Mouse (Mus musculus) embryonic facial prominence, embryonic 14.5 days (tissue): ENCODE results near the gene Plbd2. TPM values are rescaled to one million over a fixed set of nuclear protein-coding genes. Genes with fewer than 3 reads are reported as not detected.

Experiments used
- ATAC-seq: fragments of 200-750 bp; cut with Nextera tagmentation; 2 replicates; pipeline ENCODE4 v1.8.0; 2017; ENCODE audit warnings: low read depth, moderate number of reproducible peaks, moderate TSS enrichment
- DNase-seq: peaks from one replicate; pipeline ENCODE4 v3.0.0-alpha.2; 2015; ENCODE audit warnings: low spot score
- H3K27ac ChIP-seq: fragments of 300-500 bp; sonication (generic); replicated peaks from 2 replicates; pipeline ENCODE4 v1.5.1; 2014; ENCODE audit warnings: low read depth, mild to moderate bottlenecking, low read length, moderate library complexity
- H3K27me3 ChIP-seq: fragments of 300-500 bp; sonication (generic); replicated peaks from 2 replicates; pipeline ENCODE4 v1.6.1; 2014; ENCODE audit warnings: low read length; ENCODE audit not compliant: control insufficient read depth, insufficient read depth
- H3K36me3 ChIP-seq: fragments of 300-500 bp; sonication (generic); 2 replicates; pipeline ENCODE4 v1.6.1; 2014; ENCODE audit warnings: low read length, mixed read lengths; ENCODE audit not compliant: control insufficient read depth, insufficient read depth
- H3K4me1 ChIP-seq: fragments of 300-500 bp; sonication (generic); 2 replicates; pipeline ENCODE4 v1.6.1; 2014; ENCODE audit warnings: antibody characterized with exemption, low read length; ENCODE audit not compliant: control insufficient read depth, insufficient read depth
- H3K4me2 ChIP-seq: fragments of 300-500 bp; sonication (generic); 2 replicates; pipeline ENCODE4 v1.6.1; 2014; ENCODE audit warnings: low read depth, mild to moderate bottlenecking, low read length, moderate library complexity, mixed read lengths
- H3K4me3 ChIP-seq: fragments of 300-500 bp; sonication (generic); 2 replicates; pipeline ENCODE4 v1.5.1; 2014; ENCODE audit warnings: low read depth, mild to moderate bottlenecking, low read length
- H3K9ac ChIP-seq: fragments of 300-500 bp; sonication (generic); 2 replicates; pipeline ENCODE4 v1.6.1; 2014; ENCODE audit warnings: low read depth, mild to moderate bottlenecking, low read length, moderate library complexity, mixed read lengths
- H3K9me3 ChIP-seq: fragments of 300-500 bp; sonication (generic); 2 replicates; pipeline ENCODE4 v1.6.1; 2016; ENCODE audit warnings: low read length; ENCODE audit not compliant: control insufficient read depth
- WGBS: fragments of 180-500 bp; shearing (Covaris S2); extraction: QIAGEN DNeasy Blood & Tissue Kit; methylation state at CpG from one replicate; pipeline ENCODE4 v1.1.7; 2014; 5-methylcytosine and 5-hydroxymethylcytosine counted together
- polyA plus RNA-seq: library from polyadenylated mRNA; unstranded; fragments of >200 nt; fragmentation: Nextera tagmentation; extraction: Ambion mirVana; gene quantifications from 2 replicates; pipeline ENCODE4 v1.2.1, GENCODE M21; 2014

Plbd2 gene
- polyA plus RNA-seq = 47.0 and 53.1 TPM in 2 replicates

DNA sequence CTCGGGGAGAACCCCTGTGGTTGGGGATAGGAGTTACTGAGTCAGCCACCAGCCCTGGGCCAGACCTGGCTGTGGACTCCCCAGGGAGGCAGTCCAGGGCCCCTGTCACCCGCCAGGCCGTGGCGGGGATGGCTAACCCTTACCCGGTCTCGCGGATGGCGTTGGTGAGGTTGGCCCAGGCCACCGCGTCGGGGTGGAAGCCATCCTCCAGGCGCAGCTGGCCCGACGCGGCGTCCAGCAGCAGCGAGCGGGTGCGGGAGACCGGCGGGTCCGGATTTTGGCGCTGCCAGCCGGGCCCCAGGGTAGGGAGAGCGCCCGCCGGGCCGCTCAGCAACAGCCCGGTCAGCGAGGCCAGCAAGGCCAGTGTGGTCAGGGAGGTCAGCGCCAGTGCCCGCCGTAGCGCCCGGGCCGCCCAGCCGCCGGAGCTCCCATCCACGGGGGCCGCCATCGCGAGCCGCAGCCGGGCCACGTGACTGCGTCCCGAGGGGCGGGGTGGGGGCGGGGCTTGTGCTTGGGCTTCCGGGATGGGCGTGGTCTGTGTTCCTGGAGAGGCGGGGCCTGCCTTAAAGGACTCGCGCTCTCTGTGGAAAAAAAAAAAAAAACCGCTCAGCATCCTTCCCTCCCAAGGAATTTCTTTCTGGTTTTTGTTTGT lies at the start of gene Plbd2:
Plbd2 (minus strand) TSS at position 482 of the 652 bp plus-strand sequence.
- Histone ChIP-seq H3K4me3 (peak within 1 kb of the TSS; percentile 94), H3K4me2 (peak within 1 kb of the TSS; percentile 92), H3K27ac (no peak within 1 kb of the TSS), H3K36me3 (peaks cover 1% of the 10 kb centered on the region; the same call in 1 of the 2 replicates), H3K27me3 (no peaks in the 10 kb centered on the region), H3K4me1 (peaks cover 9% of the 10 kb centered on the region), H3K9ac (peak within 1 kb of the TSS; percentile 92), H3K9me3 (no peaks in the 10 kb centered on the region)
- ATAC-seq = peak; percentile 69
- DNase-seq = peak; percentile 94
- 0% methylated on average over 8 of the region's 55 CpGs for WGBS

GRCm38 (mm10) chr5:120550673-120551072 lies 47.2 kb upstream of the Plbd2 start:
- H3K4me2 ChIP-seq = no peak overlapping the region
- H3K27ac ChIP-seq = no peak overlapping the region
- H3K27me3 ChIP-seq = no peaks in the 10 kb centered on the region
- DNase-seq (no peak), ATAC-seq (no peak)
- no peaks in the 10 kb centered on the region for H3K4me1 ChIP-seq
- H3K36me3 ChIP-seq = peaks cover 60% of the 10 kb centered on the region
- 100% methylated on average over 5 of the region's 5 CpGs for WGBS
- H3K9me3 ChIP-seq = no peaks in the 10 kb centered on the region
- no peak overlapping the region for H3K9ac ChIP-seq
- H3K4me3 ChIP-seq = no peak overlapping the region

GRCm38 (mm10) chr5:120550137-120550536 lies 46.7 kb upstream of the Plbd2 start:
- H3K4me2 ChIP-seq = no peak overlapping the region
- H3K4me3 ChIP-seq = no peak overlapping the region
- H3K27me3 ChIP-seq = no peaks in the 10 kb centered on the region
- H3K9me3 ChIP-seq = no peaks in the 10 kb centered on the region
- 71% methylated on average over 5 of the region's 5 CpGs for WGBS
- H3K9ac ChIP-seq = no peak overlapping the region
- H3K4me1 ChIP-seq = no peaks in the 10 kb centered on the region
- DNase-seq = no peak
- no peak overlapping the region for H3K27ac ChIP-seq
- ATAC-seq = no peak
- peaks cover 55% of the 10 kb centered on the region for H3K36me3 ChIP-seq

DNA sequence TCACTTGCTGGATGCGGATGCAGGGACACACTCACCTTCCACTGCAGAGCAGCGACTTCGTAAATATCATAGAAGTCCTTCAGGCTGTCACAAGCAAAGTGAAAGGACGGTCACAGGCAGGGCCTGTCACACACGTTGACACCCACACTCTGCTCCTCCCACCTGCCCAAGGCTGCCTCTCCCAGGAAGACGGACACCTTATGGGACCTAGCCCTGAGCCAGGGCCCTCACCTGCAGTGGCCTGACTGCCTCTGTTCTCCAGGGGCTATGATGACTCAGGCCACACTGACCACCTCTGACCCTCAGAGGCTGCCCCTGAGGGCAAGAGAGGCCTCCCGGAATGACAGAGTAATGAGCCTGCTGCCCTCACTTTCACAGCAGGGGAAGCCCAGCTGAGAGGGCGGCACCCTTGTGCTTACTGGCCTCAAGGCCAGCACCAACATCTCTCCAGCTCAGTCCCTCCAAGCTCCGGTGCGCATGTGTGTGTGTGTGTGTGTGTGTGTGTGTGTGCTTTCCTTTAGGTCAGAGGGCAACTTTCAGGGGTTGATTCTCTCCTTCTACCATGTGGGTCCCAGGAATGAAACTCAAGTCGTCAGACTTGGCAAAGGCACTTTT lies 44.9 kb upstream of the Plbd2 start:
- Histone ChIP-seq H3K9me3 (no peaks in the 10 kb centered on the region), H3K27ac (no peak overlapping the region), H3K4me1 (no peaks in the 10 kb centered on the region), H3K4me2 (no peak overlapping the region), H3K36me3 (peaks cover 56% of the 10 kb centered on the region), H3K9ac (no peak overlapping the region), H3K4me3 (no peak overlapping the region), H3K27me3 (no peaks in the 10 kb centered on the region)
- DNase-seq (no peak), ATAC-seq (no peak)
- WGBS = 60% methylated on average over 11 of the region's 11 CpGs

DNA sequence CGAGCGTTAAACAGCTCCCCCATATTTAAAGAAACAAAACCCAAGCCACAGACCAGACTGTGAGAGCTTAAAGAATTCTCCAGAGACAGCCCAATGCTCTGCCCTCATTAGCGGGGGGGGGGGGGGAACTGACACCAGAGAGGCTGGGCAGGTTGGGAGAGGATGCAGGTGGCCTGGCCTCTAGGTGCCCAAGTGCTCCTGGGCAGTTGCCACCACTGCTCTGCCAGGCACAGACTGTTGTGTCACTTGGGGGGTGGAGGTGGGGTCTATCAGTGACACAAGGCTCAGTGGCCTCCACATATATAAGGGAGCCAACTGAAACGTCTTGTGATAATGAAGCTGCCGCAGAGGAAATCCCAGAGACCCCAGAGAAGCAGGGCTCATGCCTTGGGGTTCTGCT lies 33.2 kb upstream of the Plbd2 start:
- H3K9ac ChIP-seq = no peak overlapping the region
- no peak overlapping the region for H3K27ac ChIP-seq
- 51% methylated on average over 5 of the region's 5 CpGs for WGBS
- no peak overlapping the region for H3K4me2 ChIP-seq
- DNase-seq = no peak
- H3K27me3 ChIP-seq = no peaks in the 10 kb centered on the region
- H3K36me3 ChIP-seq = peaks cover 50% of the 10 kb centered on the region
- H3K4me1 ChIP-seq = peaks cover 19% of the 10 kb centered on the region
- ATAC-seq = no peak
- no peaks in the 10 kb centered on the region for H3K9me3 ChIP-seq
- no peak overlapping the region for H3K4me3 ChIP-seq

GRCm38 (mm10) chr5:120536046-120536445 lies 32.6 kb upstream of the Plbd2 start:
- 63% methylated on average over 13 of the region's 13 CpGs for WGBS
- Histone ChIP-seq H3K27ac (peak overlapping the region; percentile 77), H3K9ac (peak overlapping the region; percentile 14; the same call in 1 of the 2 replicates)

GRCm38 (mm10) chr5:120534686-120535075 lies 31.3 kb upstream of the Plbd2 start:
- Histone ChIP-seq H3K4me1 (peaks cover 19% of the 10 kb centered on the region), H3K27ac (peak overlapping the region; percentile 55), H3K4me3 (no peak overlapping the region), H3K9me3 (no peaks in the 10 kb centered on the region), H3K4me2 (no peak overlapping the region), H3K36me3 (peaks cover 32% of the 10 kb centered on the region), H3K9ac (peak overlapping the region; percentile 19; the same call in 1 of the 2 replicates), H3K27me3 (no peaks in the 10 kb centered on the region)
- 29% methylated on average over 2 of the region's 2 CpGs for WGBS
- ATAC-seq (peak; percentile 39), DNase-seq (peak; percentile 81)

More at GRCm38 (mm10) chr5:120536046-120536445, 32.6 kb upstream of the Plbd2 start:
- Histone ChIP-seq H3K27me3 (no peaks in the 10 kb centered on the region), H3K4me2 (no peak overlapping the region), H3K4me1 (peaks cover 19% of the 10 kb centered on the region), H3K36me3 (peaks cover 45% of the 10 kb centered on the region), H3K9me3 (no peaks in the 10 kb centered on the region), H3K4me3 (no peak overlapping the region)
- DNase-seq = no peak
- ATAC-seq = 0 out of 2 replicates have a peak, but pooled peaks have one; percentile 15

DNA sequence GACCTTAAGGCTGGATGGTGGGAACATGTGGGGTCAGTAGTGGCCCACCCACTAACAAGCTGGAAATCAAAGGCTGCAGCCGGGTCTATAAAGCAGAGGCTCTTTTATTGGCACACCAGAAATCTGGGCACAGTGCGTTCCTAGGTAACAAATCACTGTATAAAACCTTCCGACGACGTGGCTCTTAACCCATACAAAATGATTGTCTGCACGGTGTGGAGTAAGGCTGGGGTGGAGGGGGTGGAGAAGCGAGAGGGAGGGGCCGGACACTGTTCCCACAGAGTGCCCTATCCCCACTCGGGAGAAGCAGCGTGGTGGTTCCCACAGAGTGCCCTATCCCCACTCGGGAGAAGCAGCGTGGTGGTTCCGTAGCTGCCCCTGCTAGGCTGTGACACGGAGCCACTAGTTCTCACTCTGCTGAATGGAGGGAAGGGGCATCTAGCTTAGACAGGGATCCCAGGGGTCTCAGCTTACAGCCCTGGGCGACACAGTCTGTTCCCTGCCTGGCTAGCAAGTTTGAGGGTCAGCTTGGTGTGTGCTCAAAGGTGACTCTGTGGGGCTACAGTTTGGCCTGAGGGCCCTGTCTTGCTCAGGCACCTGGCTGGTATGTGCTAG lies 30.8 kb upstream of the Plbd2 start:
- H3K4me3 ChIP-seq = no peak overlapping the region
- peaks cover 26% of the 10 kb centered on the region for H3K36me3 ChIP-seq
- peak; percentile 13; the same call in 1 of the 2 replicates for ATAC-seq
- H3K4me2 ChIP-seq = no peak overlapping the region
- H3K27ac ChIP-seq = peak overlapping the region; percentile 55
- H3K4me1 ChIP-seq = peaks cover 19% of the 10 kb centered on the region
- no peak for DNase-seq
- peak overlapping the region; percentile 19; the same call in 1 of the 2 replicates for H3K9ac ChIP-seq
- H3K27me3 ChIP-seq = no peaks in the 10 kb centered on the region
- no peaks in the 10 kb centered on the region for H3K9me3 ChIP-seq
- 66% methylated on average over 14 of the region's 15 CpGs for WGBS
